Mouse (Mus musculus): ENCODE measurements around the gene Hhat. TPM values are rescaled to one million over a fixed set of nuclear protein-coding genes. Genes with fewer than 3 reads are reported as not detected.

The Hhat gene
- polyA plus RNA-seq, 1 experiment = 3.1 TPM

DNA sequence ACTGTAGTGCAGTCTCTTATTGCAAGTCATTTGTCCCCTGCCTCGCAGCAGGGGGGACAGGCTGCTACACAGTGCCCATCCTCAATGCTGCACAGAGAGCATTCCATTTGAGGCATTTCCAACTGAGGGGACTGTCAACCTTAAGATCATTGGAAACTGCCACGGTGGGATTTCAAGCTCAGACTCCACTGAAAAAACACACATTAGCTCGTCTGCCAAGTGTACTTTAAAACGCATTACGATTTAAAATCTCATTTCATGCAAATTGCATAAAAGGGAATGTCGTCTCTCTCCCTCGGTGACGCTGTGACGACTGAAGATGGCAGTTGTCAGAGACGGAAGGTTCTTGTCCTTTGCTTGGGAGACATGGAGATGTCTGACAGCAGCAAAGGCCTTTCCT lies 50.9 kb downstream of the Hhat start:
- Histone ChIP-seq H3K9me3 (replicated peaks; ENCODE audit: control insufficient read depth, insufficient read depth, low read length, poor library complexity, severe bottlenecking) (no peaks in the 10 kb centered on the region), H3K27me3 (ENCODE audit: control insufficient read depth, insufficient read depth, low read length, poor library complexity, severe bottlenecking) (no peaks in the 10 kb centered on the region), H3K36me3 (ENCODE audit: control insufficient read depth, insufficient read depth, low read length, poor library complexity, severe bottlenecking) (no peaks in the 10 kb centered on the region), H3K4me3 (ENCODE audit: low read depth, low read length) (no peak overlapping the region), H3K4me1 (ENCODE audit: control insufficient read depth, insufficient read depth, low read length) (no peaks in the 10 kb centered on the region), H3K9ac (ENCODE audit: low read depth, poor library complexity, severe bottlenecking) (no peak overlapping the region), H3K27ac (ENCODE audit: insufficient read depth, low read length) (no peak overlapping the region)
- TF ChIP-seq EP300 (IDR thresholded peaks at IDR 0.05; ENCODE audit: insufficient read depth, low read depth, low read length) = no peak
- no peak for TF ChIP-seq CTCF (IDR thresholded peaks at IDR 0.05; ENCODE audit: low read depth, low read length)

DNA sequence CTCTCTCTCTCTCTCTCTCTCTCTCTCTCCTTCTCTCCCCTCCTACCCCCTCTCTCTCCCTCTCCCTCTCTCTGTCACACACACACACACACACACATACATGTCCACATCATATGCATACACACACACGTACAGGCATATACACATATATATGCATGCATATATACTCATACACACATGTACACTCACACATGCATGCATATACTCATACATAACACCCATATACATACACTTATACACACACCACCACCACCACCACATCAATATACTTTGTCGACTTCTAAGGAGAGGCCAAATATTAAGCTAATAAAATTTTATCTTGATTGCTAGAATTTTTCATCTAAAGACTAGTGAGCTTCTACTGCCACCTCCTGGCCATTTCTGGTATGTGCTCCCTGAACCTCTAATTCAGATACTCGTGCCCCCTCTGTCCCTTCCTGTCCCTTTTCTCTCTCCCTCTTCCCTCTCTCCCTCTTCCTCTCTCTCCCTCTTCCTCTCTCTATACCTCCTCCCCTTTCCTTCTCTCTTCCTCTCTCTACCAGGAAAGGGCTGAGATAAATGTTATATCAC lies 59.2 kb downstream of the Hhat start:
- Histone ChIP-seq H3K27ac (ENCODE audit: insufficient read depth, low read length) (no peak overlapping the region), H3K4me3 (ENCODE audit: low read depth, low read length) (no peak overlapping the region), H3K36me3 (ENCODE audit: control insufficient read depth, insufficient read depth, low read length, poor library complexity, severe bottlenecking) (no peaks in the 10 kb centered on the region), H3K9ac (ENCODE audit: low read depth, poor library complexity, severe bottlenecking) (no peak overlapping the region), H3K9me3 (replicated peaks; ENCODE audit: control insufficient read depth, insufficient read depth, low read length, poor library complexity, severe bottlenecking) (no peaks in the 10 kb centered on the region), H3K4me1 (ENCODE audit: control insufficient read depth, insufficient read depth, low read length) (no peaks in the 10 kb centered on the region), H3K27me3 (ENCODE audit: control insufficient read depth, insufficient read depth, low read length, poor library complexity, severe bottlenecking) (no peaks in the 10 kb centered on the region)
- no peak for TF ChIP-seq CTCF (IDR thresholded peaks at IDR 0.05; ENCODE audit: low read depth, low read length)
- no peak for TF ChIP-seq EP300 (IDR thresholded peaks at IDR 0.05; ENCODE audit: insufficient read depth, low read depth, low read length)
- TF ChIP-seq POLR2A (IDR thresholded peaks at IDR 0.05; ENCODE audit: insufficient read depth, low read length) = no peak

DNA sequence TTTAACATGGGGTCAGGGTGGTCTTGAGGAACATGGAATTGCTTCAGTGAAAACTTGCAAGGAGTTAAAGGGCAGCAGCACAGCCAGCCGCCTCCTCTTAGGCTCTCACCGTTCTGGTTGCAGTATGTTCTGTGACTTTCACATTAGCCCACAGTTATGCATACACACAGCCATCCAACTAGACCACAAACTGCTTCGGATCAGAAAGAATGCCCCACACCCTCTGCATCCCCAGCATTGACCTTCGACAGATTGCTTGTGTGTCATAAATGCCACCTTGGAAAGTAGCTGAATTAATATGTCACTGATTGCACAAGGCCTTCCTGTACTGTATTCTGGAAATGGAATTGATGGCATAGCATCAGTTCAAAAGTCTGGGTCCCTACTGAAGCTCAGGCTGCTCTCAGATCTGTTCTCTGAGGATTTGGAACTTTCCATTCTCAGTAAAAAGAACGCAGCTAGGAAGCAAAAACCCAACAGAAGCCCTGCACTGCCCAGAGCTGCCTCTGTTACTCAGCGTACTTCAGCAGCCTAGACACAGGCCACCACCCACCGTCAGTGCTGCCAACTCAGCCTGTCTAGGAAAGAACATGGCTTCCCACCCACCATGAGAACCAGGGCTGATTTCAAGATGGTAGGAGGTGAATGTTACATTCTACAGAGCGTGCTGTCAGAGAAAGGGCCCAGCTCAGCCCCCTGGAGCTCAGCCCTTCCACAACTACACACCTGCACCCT lies 70.5 kb downstream of the Hhat start:
- TF ChIP-seq EP300 (IDR thresholded peaks at IDR 0.05; ENCODE audit: insufficient read depth, low read depth, low read length) = no peak
- no peak for TF ChIP-seq CTCF (IDR thresholded peaks at IDR 0.05; ENCODE audit: low read depth, low read length)
- TF ChIP-seq POLR2A (IDR thresholded peaks at IDR 0.05; ENCODE audit: insufficient read depth, low read length) = no peak
- H3K36me3 ChIP-seq (ENCODE audit: control insufficient read depth, insufficient read depth, low read length, poor library complexity, severe bottlenecking) = no peaks in the 10 kb centered on the region
- H3K27me3 ChIP-seq (ENCODE audit: control insufficient read depth, insufficient read depth, low read length, poor library complexity, severe bottlenecking) = no peaks in the 10 kb centered on the region
- no peaks in the 10 kb centered on the region for H3K4me1 ChIP-seq (ENCODE audit: control insufficient read depth, insufficient read depth, low read length)
- H3K9ac ChIP-seq (ENCODE audit: low read depth, poor library complexity, severe bottlenecking) = no peak overlapping the region
- no peak overlapping the region for H3K4me3 ChIP-seq (ENCODE audit: low read depth, low read length)
- H3K27ac ChIP-seq (ENCODE audit: insufficient read depth, low read length) = no peak overlapping the region
- H3K9me3 ChIP-seq (replicated peaks; ENCODE audit: control insufficient read depth, insufficient read depth, low read length, poor library complexity, severe bottlenecking) = no peaks in the 10 kb centered on the region

DNA sequence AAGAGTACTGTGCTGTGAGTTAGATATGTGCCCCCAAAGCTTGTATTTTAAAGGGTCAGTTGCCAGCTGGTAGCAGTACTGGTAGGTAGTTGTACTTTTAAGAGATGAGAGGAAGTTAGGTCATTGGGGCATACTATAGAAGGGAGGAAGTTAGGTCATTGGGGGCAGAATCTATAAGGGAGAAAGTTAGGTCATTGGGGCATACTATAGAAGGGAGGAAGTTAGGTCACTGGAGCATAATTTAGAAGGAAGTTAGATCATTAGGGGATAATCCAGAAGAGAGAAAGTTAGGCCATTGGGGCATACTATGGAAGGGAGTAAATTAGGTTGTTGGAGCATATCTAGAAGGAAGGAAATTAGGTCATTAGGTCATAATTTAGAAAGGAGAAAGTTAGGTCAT lies 71.9 kb downstream of the Hhat start:
- TF ChIP-seq CTCF (IDR thresholded peaks at IDR 0.05; ENCODE audit: low read depth, low read length) = no peak
- TF ChIP-seq POLR2A (IDR thresholded peaks at IDR 0.05; ENCODE audit: insufficient read depth, low read length) = no peak
- Histone ChIP-seq H3K4me1 (ENCODE audit: control insufficient read depth, insufficient read depth, low read length) (no peaks in the 10 kb centered on the region), H3K9me3 (replicated peaks; ENCODE audit: control insufficient read depth, insufficient read depth, low read length, poor library complexity, severe bottlenecking) (no peaks in the 10 kb centered on the region), H3K27ac (ENCODE audit: insufficient read depth, low read length) (no peak overlapping the region), H3K9ac (ENCODE audit: low read depth, poor library complexity, severe bottlenecking) (no peak overlapping the region), H3K4me3 (ENCODE audit: low read depth, low read length) (no peak overlapping the region), H3K36me3 (ENCODE audit: control insufficient read depth, insufficient read depth, low read length, poor library complexity, severe bottlenecking) (no peaks in the 10 kb centered on the region), H3K27me3 (ENCODE audit: control insufficient read depth, insufficient read depth, low read length, poor library complexity, severe bottlenecking) (no peaks in the 10 kb centered on the region)

DNA sequence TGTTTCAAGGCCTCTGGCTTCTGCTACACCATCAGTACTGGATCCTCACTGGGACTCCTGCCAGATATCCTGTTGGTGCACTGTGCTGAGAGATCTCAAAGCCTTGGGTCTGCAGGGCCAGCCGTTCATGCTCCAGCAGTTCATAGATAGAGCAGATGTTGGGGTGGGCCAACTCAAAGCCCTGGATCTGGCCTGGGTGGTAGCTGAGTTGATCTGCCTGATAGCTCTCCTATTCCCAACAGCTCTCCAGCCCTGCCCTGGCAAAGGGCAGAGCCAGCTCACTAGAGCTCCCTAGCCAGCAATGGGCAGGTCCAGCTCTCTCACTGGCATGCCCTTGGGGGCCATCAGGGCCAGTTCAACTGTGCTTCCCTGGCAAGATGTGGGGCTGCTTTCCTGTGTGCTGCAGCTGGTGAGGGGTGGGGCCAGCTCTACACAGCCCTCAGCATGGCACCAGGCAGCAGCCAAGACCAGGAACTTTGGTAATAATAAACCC lies 74.6 kb downstream of the Hhat start:
- H3K27ac ChIP-seq (ENCODE audit: insufficient read depth, low read length) = no peak overlapping the region
- H3K4me1 ChIP-seq (ENCODE audit: control insufficient read depth, insufficient read depth, low read length) = no peaks in the 10 kb centered on the region
- no peaks in the 10 kb centered on the region for H3K27me3 ChIP-seq (ENCODE audit: control insufficient read depth, insufficient read depth, low read length, poor library complexity, severe bottlenecking)
- no peak overlapping the region for H3K9ac ChIP-seq (ENCODE audit: low read depth, poor library complexity, severe bottlenecking)
- no peaks in the 10 kb centered on the region for H3K36me3 ChIP-seq (ENCODE audit: control insufficient read depth, insufficient read depth, low read length, poor library complexity, severe bottlenecking)
- H3K4me3 ChIP-seq (ENCODE audit: low read depth, low read length) = no peak overlapping the region
- TF ChIP-seq POLR2A (IDR thresholded peaks at IDR 0.05; ENCODE audit: insufficient read depth, low read length) (no peak), EP300 (IDR thresholded peaks at IDR 0.05; ENCODE audit: insufficient read depth, low read depth, low read length) (no peak), CTCF (IDR thresholded peaks at IDR 0.05; ENCODE audit: low read depth, low read length) (no peak)
- no peaks in the 10 kb centered on the region for H3K9me3 ChIP-seq (replicated peaks; ENCODE audit: control insufficient read depth, insufficient read depth, low read length, poor library complexity, severe bottlenecking)

- Histone ChIP-seq H3K9me3 (replicated peaks; ENCODE audit: control insufficient read depth, insufficient read depth, low read length, poor library complexity, severe bottlenecking) (no peaks in the 10 kb centered on the region), H3K9ac (ENCODE audit: low read depth, poor library complexity, severe bottlenecking) (no peak overlapping the region), H3K27me3 (ENCODE audit: control insufficient read depth, insufficient read depth, low read length, poor library complexity, severe bottlenecking) (no peaks in the 10 kb centered on the region), H3K27ac (ENCODE audit: insufficient read depth, low read length) (no peak overlapping the region), H3K4me1 (ENCODE audit: control insufficient read depth, insufficient read depth, low read length) (no peaks in the 10 kb centered on the region), H3K4me3 (ENCODE audit: low read depth, low read length) (no peak overlapping the region), H3K36me3 (ENCODE audit: control insufficient read depth, insufficient read depth, low read length, poor library complexity, severe bottlenecking) (no peaks in the 10 kb centered on the region)
- no peak for TF ChIP-seq CTCF (IDR thresholded peaks at IDR 0.05; ENCODE audit: low read depth, low read length)
- TF ChIP-seq EP300 (IDR thresholded peaks at IDR 0.05; ENCODE audit: insufficient read depth, low read depth, low read length) = no peak
- no peak for TF ChIP-seq POLR2A (IDR thresholded peaks at IDR 0.05; ENCODE audit: insufficient read depth, low read length)
Observed at GRCm38 (mm10) chr1:192693644-192694043, 77.4 kb downstream of the Hhat start.

Measured in ES-Bruce4 (cell line).